Mouse (Mus musculus) CH12.LX (cell line): Measurements from ENCODE around the gene Fgfr2.

Experiments used
- CTCF ChIP-seq, 2 experiments: IDR thresholded peaks in 1 of 2; conservative IDR thresholded peaks in 1 of 2; 2 replicates each; pipeline ENCODE4 v1.5.1; 2011 to 2012; ENCODE audit warnings: low read depth in 2 of 2, low read length in 2 of 2, improper control_type of control experiment in 1 of 2, inconsistent platforms in 1 of 2, mild to moderate bottlenecking in 1 of 2, moderate library complexity in 1 of 2
- POLR2A ChIP-seq: IDR thresholded peaks from 2 replicates; pipeline ENCODE4 v1.6.1; 2011; ENCODE audit warnings: low read depth, mild to moderate bottlenecking, improper control_type of control experiment, low read length

GRCm38 (mm10) chr7:133024694-133025093 lies 98.5 kb downstream of the Fgfr2 start:
- TF ChIP-seq POLR2A: no peak
- no peak for TF ChIP-seq CTCF (conservative IDR thresholded peaks at IDR 0.05 in 1 of 2, IDR thresholded peaks at IDR 0.05 in 1 of 2; ENCODE audit: low read depth in 2 of 2, low read length in 2 of 2)
